In the genomic region with DNA sequence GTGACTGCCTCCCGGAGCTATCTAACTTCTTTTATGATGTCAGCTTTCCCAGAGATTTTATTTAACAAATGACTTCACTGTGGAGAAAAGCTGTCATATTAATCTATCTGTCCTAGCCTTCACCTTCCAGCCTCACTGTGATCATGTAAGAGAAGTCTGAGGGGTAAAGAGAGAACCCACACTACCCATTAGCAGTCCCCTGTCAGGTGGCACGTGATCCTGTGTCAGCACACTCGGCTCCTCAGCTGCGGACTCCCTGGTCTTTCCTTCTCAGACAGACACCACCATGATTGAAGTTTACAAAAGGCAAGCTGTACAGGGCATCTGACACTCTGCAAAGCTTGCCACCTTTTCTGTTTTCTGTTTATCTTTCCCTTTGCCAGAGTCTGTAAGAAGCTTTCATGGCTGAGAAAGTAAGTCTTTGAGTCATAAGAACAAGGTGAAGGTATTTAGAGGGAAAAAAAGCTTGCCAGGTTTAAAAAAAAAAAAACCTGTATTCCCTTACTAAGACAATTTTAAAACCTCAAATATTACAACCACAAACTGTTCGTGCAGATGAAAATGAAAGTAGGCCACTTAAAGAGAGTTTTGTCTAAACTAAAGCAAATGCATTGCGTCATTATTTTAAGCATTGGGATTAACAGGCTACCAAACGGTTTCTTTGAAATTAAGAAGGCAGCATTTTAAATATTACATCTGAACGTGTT, we compare ENCODE assay signal across 10 mouse cellular contexts.
DNase-seq lines count a peak whose midpoint lies in the region; ATAC-seq and TF ChIP-seq lines count a peak whose summit lies in the region.
"Had no signal": no experiment of that assay in that cellular context is flagged by ENCODE, and none has a peak within 500 bp of the region (broad histone marks: within the 10 kb centered on the region; RNA-seq: fewer than 3 reads in every experiment).

No protein-coding gene starts in this region.

- H3K36me3 ChIP-seq in heart, embryonic 12.5 days, result no peaks in the 10 kb centered on the region
- H3K36me3 ChIP-seq in heart, embryonic 11.5 days (ENCODE audit: control insufficient read depth, insufficient read depth, low read length), result no peaks in the 10 kb centered on the region
- no peaks in the 10 kb centered on the region for H3K36me3 ChIP-seq in thymus, adult 2 months (ENCODE audit: control insufficient read depth, insufficient read depth, low read length)
- H3K36me3 ChIP-seq in intestine, postnatal 0 days (ENCODE audit: control insufficient read depth, insufficient read depth), result no peaks in the 10 kb centered on the region
- no peaks in the 10 kb centered on the region for H3K36me3 ChIP-seq in hindbrain, embryonic 14.5 days (replicated peaks; ENCODE audit: control insufficient read depth, insufficient read depth)
- H3K36me3 ChIP-seq: liver, embryonic 13.5 days had no signal

- H3K4me3 ChIP-seq in heart, embryonic 12.5 days, result no peak overlapping the region
- no peak overlapping the region for H3K4me3 ChIP-seq in heart, embryonic 11.5 days (ENCODE audit: low read depth, low read length)
- no peak overlapping the region for H3K4me3 ChIP-seq in thymus, adult 2 months (ENCODE audit: control insufficient read depth, insufficient read depth, low read length)
- H3K4me3 ChIP-seq in intestine, postnatal 0 days (ENCODE audit: low read depth, low read length), result no peak overlapping the region
- H3K4me3 ChIP-seq in hindbrain, embryonic 14.5 days (replicated peaks; ENCODE audit: low read length), result no peak overlapping the region
- H3K4me3 ChIP-seq: liver, embryonic 13.5 days had no signal

- H3K27me3 ChIP-seq in heart, embryonic 12.5 days (replicated peaks), result 0 out of 2 replicates have a peak, but pooled peaks cover 3% of the 10 kb centered on the region
- peaks cover 3% of the 10 kb centered on the region; the same call in 1 of the 2 replicates for H3K27me3 ChIP-seq in heart, embryonic 11.5 days (ENCODE audit: control insufficient read depth, insufficient read depth, low read length)
- no peaks in the 10 kb centered on the region for H3K27me3 ChIP-seq in thymus, adult 2 months (ENCODE audit: control insufficient read depth, insufficient read depth, low read length)
- no peaks in the 10 kb centered on the region for H3K27me3 ChIP-seq in intestine, postnatal 0 days (replicated peaks; ENCODE audit: control insufficient read depth, insufficient read depth, low read length)
- H3K27me3 ChIP-seq in hindbrain, embryonic 14.5 days (ENCODE audit: control insufficient read depth, insufficient read depth, low read length), result no peaks in the 10 kb centered on the region
- H3K27me3 ChIP-seq: liver, embryonic 13.5 days had no signal

- no peaks in the 10 kb centered on the region for H3K9me3 ChIP-seq in heart, embryonic 12.5 days (replicated peaks)
- H3K9me3 ChIP-seq in heart, embryonic 11.5 days (replicated peaks; ENCODE audit: control insufficient read depth, low read length), result no peaks in the 10 kb centered on the region
- H3K9me3 ChIP-seq in intestine, postnatal 0 days (ENCODE audit: control insufficient read depth), result no peaks in the 10 kb centered on the region
- no peaks in the 10 kb centered on the region for H3K9me3 ChIP-seq in hindbrain, embryonic 14.5 days (ENCODE audit: control insufficient read depth, low read length)
- H3K9me3 ChIP-seq: liver, embryonic 13.5 days had no signal

- no peak overlapping the region for H3K9ac ChIP-seq in heart, embryonic 12.5 days
- H3K9ac ChIP-seq in heart, embryonic 11.5 days (ENCODE audit: low read depth, low read length), result no peak overlapping the region
- H3K9ac ChIP-seq in intestine, postnatal 0 days (ENCODE audit: low read depth, low read length), result no peak overlapping the region
- H3K9ac ChIP-seq in hindbrain, embryonic 14.5 days, result no peak overlapping the region

- H3K4me2 ChIP-seq in heart, embryonic 12.5 days, result peak overlapping the region; percentile 33
- no peak overlapping the region for H3K4me2 ChIP-seq in heart, embryonic 11.5 days
- peak overlapping the region; percentile 50 for H3K4me2 ChIP-seq in intestine, postnatal 0 days (replicated peaks; ENCODE audit: low read depth)
- H3K4me2 ChIP-seq in hindbrain, embryonic 14.5 days (replicated peaks), result no peak overlapping the region
- H3K4me2 ChIP-seq: liver, embryonic 13.5 days had no signal

- DNase-seq in thymus, adult 2 months, result peak; percentile 10
- DNase-seq in thymus, adult 18-20 months, result no peak
- peak; percentile 15 for DNase-seq in thymus, postnatal 25 days
- DNase-seq in spleen, postnatal 36 days (ENCODE audit: low spot score in 2 of 2), result no peak
- DNase-seq in hindbrain, embryonic 14.5 days (ENCODE audit: low spot score), result no peak
- DNase-seq: kidney, postnatal 25 days; liver, embryonic 13.5 days had no signal

- H3K27ac ChIP-seq in heart, embryonic 12.5 days (ENCODE audit: poor library complexity, severe bottlenecking), result no peak overlapping the region
- H3K27ac ChIP-seq in heart, embryonic 11.5 days (ENCODE audit: low read depth, low read length), result no peak overlapping the region
- H3K27ac ChIP-seq in thymus, adult 2 months (ENCODE audit: control insufficient read depth, insufficient read depth, low read length), result no peak overlapping the region
- peak overlapping the region; percentile 65 for H3K27ac ChIP-seq in intestine, postnatal 0 days (ENCODE audit: low read depth, low read length)
- H3K27ac ChIP-seq in hindbrain, embryonic 14.5 days, result no peak overlapping the region

- H3K4me1 ChIP-seq in heart, embryonic 12.5 days (replicated peaks), result peaks cover 19% of the 10 kb centered on the region
- peaks cover 7% of the 10 kb centered on the region for H3K4me1 ChIP-seq in heart, embryonic 11.5 days (ENCODE audit: control insufficient read depth, insufficient read depth, low read length)
- H3K4me1 ChIP-seq in thymus, adult 2 months (replicated peaks; ENCODE audit: control insufficient read depth, insufficient read depth, low read length), result peaks cover 5% of the 10 kb centered on the region; the same call in 1 of the 2 replicates
- no peaks in the 10 kb centered on the region; the same call in 1 of the 2 replicates for H3K4me1 ChIP-seq in intestine, postnatal 0 days (replicated peaks; ENCODE audit: control insufficient read depth, insufficient read depth, low read length)
- 0 out of 2 replicates have a peak, but pooled peaks cover 8% of the 10 kb centered on the region for H3K4me1 ChIP-seq in hindbrain, embryonic 14.5 days (replicated peaks; ENCODE audit: control insufficient read depth, insufficient read depth, low read length)

- TF ChIP-seq POLR2A in thymus, adult 2 months (IDR thresholded peaks at IDR 0.05; ENCODE audit: control insufficient read depth, extremely low read depth, insufficient read depth, low read length, poor library complexity), result no peak

- WGBS in heart, embryonic 12.5 days, result 48% methylated on average over 8 of the region's 8 CpGs
- WGBS in heart, embryonic 11.5 days (ENCODE audit: insufficient replicate concordance), result 47% methylated on average over 8 of the region's 8 CpGs
- WGBS in thymus, adult 2 months, result 14% methylated on average over 8 of the region's 8 CpGs
- 20% methylated on average over 8 of the region's 8 CpGs for WGBS in intestine, postnatal 0 days
- 61% methylated on average over 8 of the region's 8 CpGs for WGBS in hindbrain, embryonic 14.5 days

- ATAC-seq in heart, embryonic 12.5 days (ENCODE audit: insufficient number of reproducible peaks, low FRiP score), result no peak
- ATAC-seq in heart, embryonic 11.5 days (replicated peaks; ENCODE audit: insufficient number of reproducible peaks, low FRiP score, low TSS enrichment), result no peak
- no peak for ATAC-seq in intestine, postnatal 0 days
- no peak for ATAC-seq in hindbrain, embryonic 14.5 days (ENCODE audit: low FRiP score)

- no peak for TF ChIP-seq CTCF in thymus, adult 2 months (IDR thresholded peaks at IDR 0.05; ENCODE audit: borderline replicate concordance, control insufficient read depth, extremely low read depth, insufficient read depth, low read length, poor library complexity)
- TF ChIP-seq CTCF in intestine, postnatal 0 days (IDR thresholded peaks at IDR 0.05; ENCODE audit: low read depth), result no peak

Comparison
In these comparisons a context has a peak if more than half of its experiments do, and no peak if none do; other contexts are left out.
1. H3K4me2 ChIP-seq: peak in heart, embryonic 12.5 days (single experiment) and intestine, postnatal 0 days (single experiment); none in heart, embryonic 11.5 days (single experiment) and hindbrain, embryonic 14.5 days (single experiment).
2. DNase-seq: peak in thymus, adult 2 months (single experiment) and thymus, postnatal 25 days (single experiment); none in thymus, adult 18-20 months (0 of 2), spleen, postnatal 36 days (0 of 2) and hindbrain, embryonic 14.5 days (single experiment).